Mouse (Mus musculus) liver, embryonic 11.5 days (tissue): ENCODE results near the gene Rora. TPM values are rescaled to one million over a fixed set of nuclear protein-coding genes. Genes with fewer than 3 reads are reported as not detected.

Experiments
- ATAC-seq: fragments of 200-750 bp; cut with Nextera tagmentation; replicated peaks from 2 replicates; pipeline ENCODE4 v1.8.0; 2017; ENCODE audit warnings: moderate number of reproducible peaks, mild to moderate bottlenecking, moderate TSS enrichment, moderate library complexity; ENCODE audit not compliant: low FRiP score
- DNase-seq: peaks from one replicate; pipeline ENCODE4 v3.0.0-alpha.2; 2017; ENCODE audit warnings: low spot score
- H3K27ac ChIP-seq: fragments of 300-500 bp; sonication (generic); 2 replicates; pipeline ENCODE4 v1.5.1; 2014; ENCODE audit warnings: mild to moderate bottlenecking, low read depth, low read length, control low read depth
- H3K27me3 ChIP-seq: fragments of 300-500 bp; sonication (generic); replicated peaks from 2 replicates; pipeline ENCODE4 v1.6.1; 2014; ENCODE audit warnings: low read length, mixed read lengths; ENCODE audit not compliant: control insufficient read depth, insufficient read depth
- H3K36me3 ChIP-seq: fragments of 300-500 bp; sonication (generic); 2 replicates; pipeline ENCODE4 v1.6.1; 2014; ENCODE audit warnings: mild to moderate bottlenecking, low read length, moderate library complexity, mixed read lengths; ENCODE audit not compliant: control insufficient read depth, insufficient read depth
- H3K4me1 ChIP-seq: fragments of 300-500 bp; sonication (generic); replicated peaks from 2 replicates; pipeline ENCODE4 v1.6.1; 2014; ENCODE audit warnings: low read length, mixed read lengths; ENCODE audit not compliant: control insufficient read depth, insufficient read depth
- H3K4me2 ChIP-seq: fragments of 300-500 bp; sonication (generic); 2 replicates; pipeline ENCODE4 v1.6.1; 2014; ENCODE audit warnings: mild to moderate bottlenecking, control low read depth, moderate library complexity
- H3K4me3 ChIP-seq: fragments of 300-500 bp; sonication (generic); 2 replicates; pipeline ENCODE4 v1.5.1; 2014; ENCODE audit warnings: low read depth, low read length, control low read depth
- H3K9ac ChIP-seq: fragments of 300-500 bp; sonication (generic); 2 replicates; pipeline ENCODE4 v1.6.1; 2014; ENCODE audit warnings: low read depth, low read length, control low read depth
- H3K9me3 ChIP-seq: fragments of 300-500 bp; sonication (generic); 2 replicates; pipeline ENCODE4 v1.6.1; 2016; ENCODE audit warnings: low read length, inconsistent platforms, mixed read lengths; ENCODE audit not compliant: control insufficient read depth
- WGBS: fragments of 180-500 bp; shearing (Covaris S2); extraction: QIAGEN DNeasy Blood & Tissue Kit; methylation state at CpG from one replicate; pipeline ENCODE4 v1.1.7; 2014; 5-methylcytosine and 5-hydroxymethylcytosine counted together
- polyA plus RNA-seq: library from polyadenylated mRNA; unstranded; fragments of >200 nt; fragmentation: Nextera tagmentation; extraction: Ambion mirVana; gene quantifications from 2 replicates; pipeline ENCODE4 v1.2.1, GENCODE M21; 2014

The Rora gene
- polyA plus RNA-seq, 1 experiment from 2014 or later = 4.3 TPM

DNA sequence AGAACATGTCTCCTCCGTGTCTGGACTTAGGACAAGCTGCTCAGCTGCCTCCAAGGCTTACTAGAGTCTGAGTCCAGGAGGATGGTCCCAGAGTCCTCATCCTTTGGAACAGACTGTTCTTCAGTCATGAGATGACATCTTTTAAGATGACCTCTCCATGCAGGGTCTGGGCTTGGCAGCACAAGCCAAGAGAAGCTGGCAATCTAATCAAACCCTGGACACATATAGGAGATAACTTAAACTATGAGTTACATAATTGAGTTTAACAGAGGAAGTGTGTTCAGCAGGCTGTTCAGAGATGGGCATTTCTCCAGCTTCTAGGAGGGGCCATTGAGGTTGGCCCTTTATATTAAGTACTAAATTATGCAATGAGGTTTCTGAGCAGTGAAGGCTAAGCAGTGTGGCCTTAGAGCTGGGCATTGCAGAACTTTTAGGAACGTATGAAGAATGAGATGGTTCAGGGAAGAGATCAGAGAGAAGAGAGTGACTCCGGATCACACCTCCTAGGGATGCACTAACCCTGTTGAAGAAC lies 42.9 kb downstream of the Rora start:
- no peak for DNase-seq
- WGBS = 77% methylated on average over 3 of the region's 3 CpGs
- Histone ChIP-seq H3K27ac (no peak overlapping the region), H3K36me3 (no peaks in the 10 kb centered on the region), H3K4me1 (no peaks in the 10 kb centered on the region), H3K27me3 (no peaks in the 10 kb centered on the region), H3K9ac (no peak overlapping the region), H3K9me3 (no peaks in the 10 kb centered on the region), H3K4me2 (no peak overlapping the region), H3K4me3 (no peak overlapping the region)
- no peak for ATAC-seq

DNA sequence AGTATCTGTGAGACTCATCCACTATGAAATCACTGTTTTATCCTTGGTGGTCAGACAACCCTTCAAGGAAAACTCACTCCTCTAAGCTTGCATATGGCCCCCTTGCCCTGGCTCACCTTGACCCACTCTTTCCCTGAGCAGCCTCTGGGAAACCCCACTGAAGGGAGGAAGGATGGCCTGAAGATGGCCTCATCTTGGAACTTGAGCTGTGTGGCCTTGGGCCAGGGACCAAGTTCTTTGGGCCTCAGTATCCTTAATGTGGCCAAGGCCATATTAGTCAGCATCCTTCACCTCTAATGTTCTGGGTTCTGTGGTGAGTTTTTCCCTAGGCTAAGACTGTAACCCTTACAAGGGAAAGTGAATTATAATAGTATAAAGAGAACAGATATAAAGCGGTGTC lies 45.8 kb downstream of the Rora start:
- no peak overlapping the region for H3K4me2 ChIP-seq
- H3K27ac ChIP-seq = no peak overlapping the region
- H3K9me3 ChIP-seq = no peaks in the 10 kb centered on the region
- H3K4me3 ChIP-seq = no peak overlapping the region
- no peaks in the 10 kb centered on the region for H3K4me1 ChIP-seq
- H3K9ac ChIP-seq = no peak overlapping the region
- H3K36me3 ChIP-seq = no peaks in the 10 kb centered on the region
- no peaks in the 10 kb centered on the region for H3K27me3 ChIP-seq
- WGBS = 72% methylated on average over 1 of the region's 1 CpGs
- ATAC-seq (no peak), DNase-seq (no peak)

DNA sequence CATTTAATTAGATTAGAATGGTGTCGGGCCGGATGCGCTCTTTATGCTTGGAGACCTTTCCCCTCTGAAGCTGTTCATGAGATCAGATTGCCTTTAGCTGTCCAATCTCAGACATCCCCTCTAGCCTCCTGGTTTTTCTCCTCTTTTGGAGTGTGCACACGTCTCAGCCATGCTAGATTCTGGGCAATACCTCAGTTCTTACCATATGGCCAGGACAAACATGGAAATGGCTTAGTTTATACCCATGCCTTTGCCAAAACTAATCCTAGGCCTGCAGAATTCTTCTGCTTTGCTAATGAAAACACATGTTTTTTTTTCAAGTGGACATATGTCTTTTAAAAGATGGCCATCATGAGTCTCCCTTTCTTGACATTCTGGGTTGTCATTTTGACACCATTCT lies 46.3 kb downstream of the Rora start:
- Histone ChIP-seq H3K27ac (no peak overlapping the region), H3K27me3 (no peaks in the 10 kb centered on the region), H3K4me1 (no peaks in the 10 kb centered on the region), H3K9ac (no peak overlapping the region), H3K4me3 (no peak overlapping the region), H3K4me2 (no peak overlapping the region), H3K9me3 (no peaks in the 10 kb centered on the region), H3K36me3 (no peaks in the 10 kb centered on the region)
- DNase-seq = no peak
- 63% methylated on average over 4 of the region's 4 CpGs for WGBS
- no peak for ATAC-seq

DNA sequence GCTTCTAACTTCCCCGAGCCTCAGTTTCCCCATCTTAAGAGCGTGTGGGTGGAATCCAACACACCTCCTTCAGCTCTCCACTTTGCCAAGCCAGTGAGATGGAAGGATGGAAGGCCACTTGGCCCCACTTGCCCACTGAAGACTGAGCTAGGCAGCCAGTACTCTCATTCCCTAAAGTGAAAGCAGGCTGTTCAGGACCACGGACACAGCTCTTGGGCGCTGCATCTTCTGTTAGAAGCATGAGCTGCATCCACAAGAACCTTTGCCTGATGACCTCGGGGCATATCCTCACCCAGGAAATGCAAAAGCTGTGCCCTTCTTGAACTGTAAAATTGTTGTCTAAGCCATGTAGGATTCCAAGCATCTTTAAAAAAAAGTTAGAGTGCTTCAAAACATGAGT lies 54.0 kb downstream of the Rora start:
- Histone ChIP-seq H3K4me2 (no peak overlapping the region), H3K9me3 (no peaks in the 10 kb centered on the region), H3K27me3 (no peaks in the 10 kb centered on the region), H3K9ac (no peak overlapping the region), H3K4me1 (no peaks in the 10 kb centered on the region), H3K36me3 (no peaks in the 10 kb centered on the region), H3K4me3 (no peak overlapping the region), H3K27ac (no peak overlapping the region)
- no peak for ATAC-seq
- WGBS = 50% methylated on average over 5 of the region's 5 CpGs
- no peak for DNase-seq

DNA sequence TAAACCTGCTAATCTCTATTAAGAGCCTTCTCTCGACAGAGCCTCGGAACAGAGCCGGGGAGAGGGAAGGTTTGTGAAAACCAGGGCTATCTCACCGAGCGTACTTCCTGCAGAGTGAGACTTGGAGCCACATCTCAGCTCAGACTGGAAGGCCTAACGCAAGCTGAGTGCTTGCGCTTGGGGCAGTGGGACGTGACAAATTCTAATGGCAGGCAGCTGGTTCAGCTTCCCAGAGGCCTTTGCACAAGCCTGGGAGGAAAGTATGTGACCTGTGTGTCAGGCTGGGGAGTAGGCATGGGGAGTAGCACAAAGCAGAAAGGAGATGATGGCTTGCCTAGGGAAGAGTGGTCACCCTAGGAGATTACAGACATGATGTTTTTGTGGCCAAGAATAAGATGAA lies 55.6 kb downstream of the Rora start:
- 64% methylated on average over 8 of the region's 8 CpGs for WGBS
- Histone ChIP-seq H3K36me3 (no peaks in the 10 kb centered on the region), H3K4me1 (no peaks in the 10 kb centered on the region), H3K4me2 (no peak overlapping the region), H3K9me3 (no peaks in the 10 kb centered on the region), H3K27me3 (no peaks in the 10 kb centered on the region), H3K4me3 (no peak overlapping the region), H3K27ac (no peak overlapping the region), H3K9ac (no peak overlapping the region)
- no peak for DNase-seq
- ATAC-seq = no peak

DNA sequence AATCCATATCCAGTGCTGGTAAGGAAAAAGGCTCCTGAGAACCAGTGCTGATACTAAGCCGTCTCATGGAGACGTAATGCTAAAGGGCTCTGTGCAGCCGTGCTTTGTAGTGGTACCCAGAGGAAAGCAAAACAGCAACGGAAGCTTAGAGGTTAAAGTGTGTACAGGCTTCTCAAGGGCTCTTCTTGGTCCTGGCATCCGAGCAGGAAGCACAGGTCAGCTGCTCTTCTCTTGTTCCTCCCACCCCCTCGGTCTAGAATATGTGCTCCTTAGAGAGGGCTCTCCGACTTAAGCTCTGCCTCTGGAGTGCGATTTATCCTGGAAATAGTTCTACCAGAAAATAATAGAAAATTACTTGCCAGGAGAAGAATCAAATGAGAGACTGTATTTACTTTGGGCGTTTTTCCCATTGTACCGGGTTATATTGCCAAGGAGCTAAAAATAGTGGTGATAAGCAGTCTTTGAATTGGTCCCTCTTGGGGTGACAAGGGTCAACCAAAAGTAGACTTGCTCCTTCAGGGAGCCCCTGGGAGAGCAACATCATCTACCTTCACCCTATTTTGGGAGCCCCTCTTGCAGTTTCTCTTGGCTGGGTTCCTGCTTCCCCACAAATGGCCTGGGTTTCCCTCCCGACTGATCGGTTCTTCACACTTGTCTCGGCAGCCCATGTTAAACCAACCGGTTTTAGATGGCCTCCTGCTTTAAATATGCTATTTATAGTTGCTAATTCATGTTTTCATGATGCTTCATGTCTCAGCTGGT lies 57.5 kb downstream of the Rora start:
- 77% methylated on average over 14 of the region's 14 CpGs for WGBS
- ATAC-seq = no peak
- no peak overlapping the region for H3K27ac ChIP-seq
- H3K4me2 ChIP-seq = no peak overlapping the region
- no peaks in the 10 kb centered on the region for H3K27me3 ChIP-seq
- no peak for DNase-seq
- H3K4me1 ChIP-seq = no peaks in the 10 kb centered on the region
- no peak overlapping the region for H3K4me3 ChIP-seq
- H3K36me3 ChIP-seq = no peaks in the 10 kb centered on the region
- H3K9ac ChIP-seq = no peak overlapping the region
- H3K9me3 ChIP-seq = no peaks in the 10 kb centered on the region

DNA sequence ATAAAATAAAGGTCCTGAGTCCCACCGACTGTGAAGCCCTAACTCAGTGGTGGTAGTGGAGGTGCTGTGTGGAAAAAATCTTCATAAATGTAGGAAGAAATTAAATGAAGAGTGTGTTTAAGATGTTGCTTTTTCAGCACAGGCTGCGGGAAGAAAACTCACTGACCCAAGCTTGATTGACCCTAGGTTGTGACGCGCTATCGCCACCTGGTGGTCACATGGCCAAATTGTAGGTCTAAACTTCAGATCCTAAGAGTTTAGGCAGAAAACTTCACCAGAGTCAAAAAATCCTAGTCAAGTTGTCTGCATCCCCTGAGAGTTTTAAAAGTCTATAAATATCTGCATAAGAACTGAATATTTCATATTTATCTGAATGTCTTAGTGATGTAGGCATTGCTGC lies 63.4 kb downstream of the Rora start:
- peak; percentile 37 for DNase-seq
- no peak overlapping the region for H3K4me2 ChIP-seq
- 13% methylated on average over 5 of the region's 5 CpGs for WGBS
- no peak for ATAC-seq
- H3K27ac ChIP-seq = no peak overlapping the region
- no peaks in the 10 kb centered on the region for H3K9me3 ChIP-seq
- H3K27me3 ChIP-seq = no peaks in the 10 kb centered on the region
- H3K9ac ChIP-seq = no peak overlapping the region
- H3K4me3 ChIP-seq = no peak overlapping the region
- no peaks in the 10 kb centered on the region for H3K36me3 ChIP-seq
- no peaks in the 10 kb centered on the region for H3K4me1 ChIP-seq

DNA sequence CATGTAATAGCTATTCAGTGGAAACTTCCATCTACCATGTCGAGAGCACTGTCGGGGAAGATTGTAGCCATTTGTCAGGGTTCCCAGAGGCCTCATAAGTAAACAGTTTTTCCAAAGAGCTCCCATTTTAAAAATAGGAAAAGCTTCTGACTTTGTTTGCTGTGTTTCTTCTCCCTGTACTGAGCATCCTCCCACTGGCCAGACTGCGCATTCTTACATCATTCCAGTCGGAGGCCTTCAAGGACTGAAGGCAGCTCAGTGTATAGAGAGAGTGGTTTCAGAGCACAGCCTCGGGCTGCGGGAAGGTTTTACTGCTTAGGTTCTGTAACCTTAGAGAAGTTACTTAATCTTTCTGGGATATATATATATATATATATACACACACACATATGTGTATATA lies 64.8 kb downstream of the Rora start:
- no peak for ATAC-seq
- no peak overlapping the region for H3K9ac ChIP-seq
- H3K4me3 ChIP-seq = no peak overlapping the region
- 84% methylated on average over 6 of the region's 6 CpGs for WGBS
- no peaks in the 10 kb centered on the region for H3K4me1 ChIP-seq
- H3K9me3 ChIP-seq = no peaks in the 10 kb centered on the region
- H3K27ac ChIP-seq = no peak overlapping the region
- no peaks in the 10 kb centered on the region for H3K27me3 ChIP-seq
- H3K36me3 ChIP-seq = no peaks in the 10 kb centered on the region
- H3K4me2 ChIP-seq = no peak overlapping the region
- DNase-seq = no peak

DNA sequence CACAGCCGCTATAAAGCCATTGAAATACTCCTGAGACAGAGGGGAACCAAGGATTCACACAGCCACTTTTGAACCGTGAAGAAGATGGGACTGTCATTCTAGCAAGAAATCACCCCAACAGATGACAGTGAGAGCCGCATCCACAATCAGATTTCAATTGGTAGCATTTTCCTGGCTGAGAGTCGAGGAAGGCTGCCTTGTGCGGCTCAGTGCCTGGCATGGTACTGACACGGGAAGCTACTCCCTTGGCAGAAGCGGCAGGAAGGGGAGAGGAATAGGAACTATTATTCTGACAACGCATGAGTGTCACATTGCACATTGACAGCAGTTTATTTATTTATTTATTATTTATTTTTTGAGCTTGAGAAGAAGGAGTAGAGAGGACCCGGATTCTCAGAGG lies 65.7 kb downstream of the Rora start:
- no peak overlapping the region for H3K4me3 ChIP-seq
- H3K27me3 ChIP-seq = no peaks in the 10 kb centered on the region
- H3K9ac ChIP-seq = no peak overlapping the region
- H3K9me3 ChIP-seq = no peaks in the 10 kb centered on the region
- ATAC-seq (no peak), DNase-seq (no peak)
- H3K4me1 ChIP-seq = no peaks in the 10 kb centered on the region
- H3K36me3 ChIP-seq = no peaks in the 10 kb centered on the region
- no peak overlapping the region for H3K4me2 ChIP-seq
- H3K27ac ChIP-seq = no peak overlapping the region
- WGBS = 80% methylated on average over 9 of the region's 9 CpGs
